Mouse (Mus musculus): ENCODE measurements at regions not wholly inside any gene's neighbourhood (a gene's known extent, or its start where the extent isn't known, plus 50 kb on each side); places are given as distances from the start of the nearest gene placed in this dataset.

DNA sequence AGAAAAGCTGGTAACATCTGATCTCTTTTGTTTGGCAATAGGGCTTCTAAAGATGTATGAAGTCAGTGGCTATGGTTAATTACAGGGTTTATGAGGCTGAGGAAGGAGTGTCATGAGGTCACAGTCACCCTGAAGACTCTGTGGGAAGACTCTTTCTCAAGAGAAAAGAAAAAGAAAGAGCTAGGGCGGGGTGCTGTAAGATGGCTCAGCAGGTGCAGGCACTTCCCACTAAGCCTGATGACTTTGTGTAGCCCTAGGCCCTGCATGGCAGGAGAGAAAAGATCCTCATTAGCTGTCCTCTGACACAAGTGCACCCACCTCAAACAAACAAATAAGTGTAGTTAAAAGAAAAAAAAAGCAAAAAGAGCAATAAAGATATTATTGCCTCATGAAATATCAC is 73.6 kb upstream of the Atp1b1 start:
- no peak for TF ChIP-seq CTCF (conservative IDR thresholded peaks at IDR 0.05; ENCODE audit: low read length)
- TF ChIP-seq POU5F1 (IDR thresholded peaks at IDR 0.05; ENCODE audit: borderline replicate concordance, low read length), result no peak
- peak; percentile 51; the same call in 1 of the 2 replicates for TF ChIP-seq NANOG (IDR thresholded peaks at IDR 0.05; ENCODE audit: borderline replicate concordance, low read length)
